Mouse (Mus musculus) midbrain, embryonic 10.5 days (tissue): ENCODE results near the gene Primpol. TPM values are rescaled to one million over a fixed set of nuclear protein-coding genes. Genes with fewer than 3 reads are reported as not detected.

Experiments
- DNase-seq: peaks from one replicate; pipeline ENCODE4 v3.0.0-alpha.2; 2017; ENCODE audit warnings: low spot score
- H3K27ac ChIP-seq: fragments of 300-500 bp; sonication (generic); replicated peaks from 2 replicates; pipeline ENCODE4 v1.5.1; 2016; ENCODE audit warnings: mild to moderate bottlenecking
- H3K27me3 ChIP-seq: fragments of 300-500 bp; sonication (generic); 2 replicates; pipeline ENCODE4 v1.6.1; 2016; ENCODE audit warnings: low read depth, mild to moderate bottlenecking; ENCODE audit not compliant: poor library complexity, severe bottlenecking
- H3K36me3 ChIP-seq: fragments of 300-500 bp; sonication (generic); 2 replicates; pipeline ENCODE4 v1.6.1; 2016; ENCODE audit warnings: mild to moderate bottlenecking, moderate library complexity
- H3K4me1 ChIP-seq: fragments of 300-500 bp; sonication (generic); 2 replicates; pipeline ENCODE4 v1.6.1; 2016
- H3K4me3 ChIP-seq: fragments of 300-500 bp; sonication (generic); 2 replicates; pipeline ENCODE4 v1.5.1; 2016; ENCODE audit warnings: mild to moderate bottlenecking, moderate library complexity
- H3K9me3 ChIP-seq: fragments of 300-500 bp; sonication (generic); replicated peaks from 2 replicates; pipeline ENCODE4 v1.6.1; 2016; ENCODE audit warnings: mild to moderate bottlenecking
- WGBS: fragments of 180-500 bp; shearing (Covaris S2); methylation state at CpG from one replicate; pipeline ENCODE4 v1.1.7; 2016; 5-methylcytosine and 5-hydroxymethylcytosine counted together
- polyA plus RNA-seq: library from polyadenylated mRNA; unstranded; fragments of >200 nt; fragmentation: Nextera tagmentation; extraction: Ambion mirVana; gene quantifications from 2 replicates; pipeline ENCODE4 v1.2.1, GENCODE M21; 2016

Primpol gene
- 8.9 and 9.4 TPM in 2 replicates for polyA plus RNA-seq

DNA sequence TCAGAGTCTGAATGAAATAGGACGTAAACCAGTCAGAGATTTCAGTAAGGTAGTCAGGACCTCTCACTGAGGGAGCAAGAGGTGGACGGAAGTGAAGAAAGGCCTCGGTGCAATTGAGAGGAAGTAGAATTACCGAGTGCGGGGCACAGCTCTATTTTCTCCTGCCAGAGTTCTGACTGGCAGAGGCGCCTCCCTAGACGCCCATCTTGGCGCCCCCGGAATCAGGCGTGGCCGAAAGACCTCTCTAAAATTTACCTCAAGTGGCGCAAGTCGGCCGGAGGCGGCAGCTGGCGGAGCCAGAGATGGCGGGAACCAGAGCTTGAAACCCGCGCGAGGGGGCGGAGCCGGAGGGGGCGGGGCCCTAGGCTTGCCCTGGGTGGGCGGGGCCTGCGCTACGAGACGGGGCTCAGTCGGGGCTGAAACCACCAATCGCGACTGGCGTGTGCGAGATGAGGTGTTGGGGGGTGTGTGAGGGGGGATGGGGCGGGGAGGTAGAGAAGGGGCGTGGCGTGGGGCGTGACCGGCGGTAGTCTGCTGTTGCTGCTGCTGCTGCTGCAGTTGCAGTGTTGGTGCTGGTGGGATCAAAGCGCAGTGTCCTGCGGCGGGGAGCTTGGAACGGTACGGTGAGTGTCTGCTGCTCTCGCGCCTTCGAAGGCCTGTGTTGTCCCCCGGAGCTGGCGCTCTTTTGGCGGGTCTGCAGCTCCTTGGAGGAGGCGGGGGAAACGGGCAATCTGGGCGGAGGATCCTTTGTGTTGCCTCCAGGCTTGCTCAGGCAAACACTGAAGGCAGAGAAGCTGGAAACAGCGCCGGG lies at the start of gene Primpol, which contains the start of gene Casp3:
TSS of gene Primpol (minus strand) at position 334 of the 811 bp plus-strand sequence.
TSS of gene Casp3 (plus strand) at position 413 of the 811 bp plus-strand sequence.
- H3K36me3 ChIP-seq = 0 out of 2 replicates have a peak, but pooled peaks cover 2% of the 10 kb centered on the region
- peaks cover 30% of the 10 kb centered on the region for H3K4me1 ChIP-seq
- DNase-seq = peak; percentile 98
- H3K4me3 ChIP-seq = peak within 1 kb of the TSS; percentile 82
- H3K9me3 ChIP-seq = no peaks in the 10 kb centered on the region
- WGBS = under 1% methylated on average over 54 of the region's 54 CpGs
- H3K27me3 ChIP-seq = no peaks in the 10 kb centered on the region
- H3K27ac ChIP-seq = peak within 1 kb of the TSS; percentile 94

DNA sequence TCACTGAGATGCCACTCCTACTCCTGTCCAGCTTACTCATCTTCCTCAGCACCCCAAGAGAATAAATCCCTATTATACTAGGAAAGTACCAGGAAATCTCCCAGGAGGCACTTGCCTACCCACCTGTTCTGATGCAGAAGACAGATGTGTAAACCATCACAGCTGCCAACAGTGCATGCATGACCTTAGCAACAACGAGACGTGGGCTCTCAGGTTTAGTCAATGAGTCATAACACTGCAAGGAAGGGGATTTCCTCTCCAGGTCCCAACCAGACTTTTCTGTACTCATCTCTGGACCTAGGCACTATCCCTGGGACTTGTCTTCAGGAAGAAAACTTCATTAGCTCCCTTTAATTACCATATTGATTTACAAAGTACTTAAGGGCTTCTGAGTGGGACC lies 38.9 kb upstream of the Primpol start:
- no peak overlapping the region for H3K4me3 ChIP-seq
- 78% methylated on average over 2 of the region's 2 CpGs for WGBS
- H3K27me3 ChIP-seq = no peaks in the 10 kb centered on the region
- no peaks in the 10 kb centered on the region for H3K9me3 ChIP-seq
- H3K4me1 ChIP-seq = no peaks in the 10 kb centered on the region
- no peak for DNase-seq
- no peak overlapping the region for H3K27ac ChIP-seq
- no peaks in the 10 kb centered on the region for H3K36me3 ChIP-seq

DNA sequence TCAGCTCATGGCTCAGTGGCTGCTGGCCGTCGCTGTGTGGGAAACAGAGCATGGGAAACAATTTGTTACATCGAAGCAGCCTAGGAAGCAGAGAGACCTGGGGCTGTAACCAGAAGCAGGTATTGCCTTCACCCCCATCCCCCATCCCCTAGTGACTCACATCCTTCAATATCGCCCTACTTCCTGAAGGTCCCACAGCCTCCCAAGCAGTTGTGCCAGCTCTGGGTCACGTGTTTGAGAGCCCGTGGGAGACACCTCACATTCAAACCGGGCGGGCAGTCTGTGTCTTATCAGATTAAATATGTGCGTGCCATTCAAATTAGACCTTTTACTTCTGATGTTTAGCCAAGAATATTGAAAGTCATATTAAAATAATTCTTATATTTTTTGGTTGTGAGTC lies 34.9 kb upstream of the Primpol start:
- H3K36me3 ChIP-seq = no peaks in the 10 kb centered on the region
- 86% methylated on average over 9 of the region's 9 CpGs for WGBS
- no peak overlapping the region for H3K4me3 ChIP-seq
- no peaks in the 10 kb centered on the region for H3K9me3 ChIP-seq
- no peak for DNase-seq
- H3K27me3 ChIP-seq = no peaks in the 10 kb centered on the region
- no peaks in the 10 kb centered on the region for H3K4me1 ChIP-seq
- H3K27ac ChIP-seq = no peak overlapping the region

DNA sequence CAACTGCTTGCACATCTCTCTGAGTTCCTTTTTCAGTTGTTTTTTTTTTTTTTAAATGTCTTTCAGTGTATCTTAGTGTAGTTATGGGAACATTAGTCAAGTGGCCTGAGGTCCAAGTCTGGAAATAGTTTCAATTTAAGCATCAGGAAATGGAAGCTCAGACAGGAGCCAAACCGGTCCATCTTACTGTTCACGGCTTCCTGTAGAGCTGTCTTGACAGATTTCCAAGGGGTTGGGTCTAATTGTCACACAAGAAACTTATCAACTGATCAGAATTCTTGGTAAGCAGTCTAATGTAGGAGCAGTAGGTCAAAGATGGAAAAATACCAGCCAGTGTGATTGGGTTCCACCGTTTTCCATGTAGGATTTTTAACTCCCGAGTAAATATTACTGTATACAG lies 31.4 kb upstream of the Primpol start:
- Histone ChIP-seq H3K9me3 (no peaks in the 10 kb centered on the region), H3K36me3 (no peaks in the 10 kb centered on the region), H3K27ac (no peak overlapping the region), H3K4me3 (no peak overlapping the region), H3K27me3 (no peaks in the 10 kb centered on the region), H3K4me1 (no peaks in the 10 kb centered on the region)
- DNase-seq = no peak
- 89% methylated on average over 4 of the region's 4 CpGs for WGBS

DNA sequence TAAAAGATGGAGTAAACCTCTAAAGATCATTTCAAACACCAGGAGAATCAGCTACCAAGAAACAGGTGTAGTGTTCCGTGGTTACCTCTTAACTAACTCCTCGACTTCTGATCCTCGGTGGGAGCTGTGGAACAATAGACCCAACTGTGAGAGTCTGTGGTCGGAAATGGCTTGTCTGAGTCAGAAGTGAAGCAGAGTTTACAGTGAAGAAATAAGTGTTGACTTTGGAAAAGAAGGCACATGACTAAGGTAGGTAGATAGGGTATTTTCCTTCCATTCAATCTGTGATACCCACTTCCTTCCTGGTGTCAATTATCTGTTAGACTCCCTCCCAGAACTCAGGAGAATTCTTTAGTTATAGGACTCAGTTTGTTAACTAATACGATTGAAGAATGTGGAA lies 24.3 kb upstream of the Primpol start:
- Histone ChIP-seq H3K4me1 (no peaks in the 10 kb centered on the region), H3K27me3 (no peaks in the 10 kb centered on the region), H3K4me3 (no peak overlapping the region), H3K9me3 (no peaks in the 10 kb centered on the region), H3K27ac (no peak overlapping the region), H3K36me3 (peaks cover 60% of the 10 kb centered on the region)
- 89% methylated on average over 5 of the region's 5 CpGs for WGBS
- no peak for DNase-seq

DNA sequence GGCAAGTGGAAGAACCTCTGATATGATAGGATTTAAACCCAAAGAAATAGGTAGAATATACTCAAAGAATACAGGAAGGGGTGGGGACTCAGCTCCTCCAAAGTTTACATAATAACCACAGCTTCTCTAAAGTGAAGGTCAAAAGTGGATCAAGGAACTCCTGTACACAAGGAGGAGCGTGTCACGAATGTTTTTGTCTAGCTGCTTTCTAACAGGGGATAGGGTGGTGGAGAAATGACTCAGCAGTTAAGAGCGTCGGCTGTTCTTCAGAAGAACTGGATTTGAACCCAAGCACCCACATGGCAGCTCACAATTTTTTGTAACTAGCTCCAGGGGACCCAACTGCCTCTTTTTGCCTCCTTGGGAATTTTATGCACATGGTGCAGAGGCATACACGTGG lies 22.8 kb upstream of the Primpol start:
- no peaks in the 10 kb centered on the region for H3K27me3 ChIP-seq
- H3K27ac ChIP-seq = no peak overlapping the region
- no peaks in the 10 kb centered on the region for H3K4me1 ChIP-seq
- H3K9me3 ChIP-seq = no peaks in the 10 kb centered on the region
- no peak for DNase-seq
- 85% methylated on average over 5 of the region's 5 CpGs for WGBS
- no peak overlapping the region for H3K4me3 ChIP-seq
- H3K36me3 ChIP-seq = peaks cover 74% of the 10 kb centered on the region

DNA sequence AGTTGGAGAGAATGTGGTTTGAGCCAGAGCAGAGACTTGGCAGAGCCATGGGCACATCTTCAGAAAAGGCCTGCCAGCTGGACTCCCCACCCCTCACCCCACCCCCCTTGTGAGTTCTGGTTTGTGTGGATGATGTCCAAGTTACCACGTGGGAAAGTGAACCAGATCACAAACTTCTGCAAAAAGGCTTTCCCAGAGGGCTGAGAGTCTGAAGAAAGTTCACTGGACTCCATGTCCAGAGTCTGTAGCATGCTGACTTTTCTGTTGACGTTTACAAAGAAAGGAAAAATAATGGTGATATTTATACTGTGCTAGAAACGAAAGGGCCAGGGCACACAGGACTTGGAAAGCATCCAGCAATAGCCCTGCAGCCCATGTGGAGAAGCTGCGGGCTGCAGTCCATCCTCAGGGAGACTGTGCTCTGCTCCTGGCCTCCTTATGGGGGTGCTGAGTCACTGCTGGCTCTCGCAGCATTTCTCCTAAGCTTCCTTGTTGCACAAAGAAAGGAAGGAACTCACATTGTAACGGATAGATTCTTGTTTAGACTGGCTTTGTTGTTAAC lies 22.1 kb upstream of the Primpol start:
- H3K4me1 ChIP-seq = no peaks in the 10 kb centered on the region
- no peak overlapping the region for H3K4me3 ChIP-seq
- no peaks in the 10 kb centered on the region for H3K27me3 ChIP-seq
- no peaks in the 10 kb centered on the region for H3K9me3 ChIP-seq
- WGBS = 72% methylated on average over 6 of the region's 6 CpGs
- H3K36me3 ChIP-seq = peaks cover 82% of the 10 kb centered on the region
- no peak overlapping the region for H3K27ac ChIP-seq
- no peak for DNase-seq

DNA sequence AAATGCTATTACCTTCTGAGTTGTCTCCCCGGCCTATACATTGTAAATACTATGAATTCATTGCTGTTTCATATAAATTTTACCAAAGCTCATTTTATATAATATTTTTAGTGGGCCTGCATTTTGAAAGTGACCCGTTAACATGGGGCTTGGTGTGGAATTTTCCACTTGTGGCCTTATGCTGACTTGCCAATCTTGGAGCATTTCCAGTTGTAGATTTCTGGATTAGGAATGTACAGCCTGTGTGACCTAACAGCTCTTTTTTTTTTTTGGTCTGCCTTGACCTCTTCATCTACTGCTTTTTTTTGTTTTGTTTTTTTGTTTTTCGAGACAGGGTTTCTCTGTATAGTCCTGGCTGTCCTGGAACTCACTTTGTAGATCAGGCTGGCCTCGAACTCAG lies 13.9 kb upstream of the Primpol start:
- 95% methylated on average over 4 of the region's 4 CpGs for WGBS
- H3K9me3 ChIP-seq = no peaks in the 10 kb centered on the region
- no peaks in the 10 kb centered on the region for H3K4me1 ChIP-seq
- peaks cover 73% of the 10 kb centered on the region for H3K36me3 ChIP-seq
- no peak overlapping the region for H3K27ac ChIP-seq
- DNase-seq = no peak
- H3K4me3 ChIP-seq = no peak overlapping the region
- H3K27me3 ChIP-seq = no peaks in the 10 kb centered on the region

DNA sequence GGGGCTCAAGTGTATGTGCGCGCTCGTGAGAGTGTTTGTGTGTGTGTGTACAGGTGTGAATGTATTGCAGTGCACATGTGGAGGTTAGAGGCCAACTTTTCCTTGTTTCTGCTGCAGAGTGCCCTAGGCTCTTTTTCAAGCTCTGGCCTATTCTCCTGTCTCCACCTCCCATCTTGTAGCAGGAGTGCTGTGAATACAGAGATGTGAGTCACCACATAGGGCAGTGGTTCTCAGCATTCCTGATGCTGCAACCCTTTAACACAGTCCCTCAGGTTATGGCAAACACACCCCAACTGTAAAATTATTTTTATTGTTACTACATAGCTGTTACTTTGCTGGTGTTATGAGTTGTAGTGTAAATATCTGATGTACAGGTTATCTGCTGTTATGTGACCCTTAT lies 13.4 kb upstream of the Primpol start:
- Histone ChIP-seq H3K4me1 (no peaks in the 10 kb centered on the region), H3K36me3 (peaks cover 68% of the 10 kb centered on the region), H3K4me3 (no peak overlapping the region), H3K9me3 (no peaks in the 10 kb centered on the region), H3K27ac (no peak overlapping the region), H3K27me3 (no peaks in the 10 kb centered on the region)
- no peak for DNase-seq
- WGBS = 96% methylated on average over 3 of the region's 3 CpGs

DNA sequence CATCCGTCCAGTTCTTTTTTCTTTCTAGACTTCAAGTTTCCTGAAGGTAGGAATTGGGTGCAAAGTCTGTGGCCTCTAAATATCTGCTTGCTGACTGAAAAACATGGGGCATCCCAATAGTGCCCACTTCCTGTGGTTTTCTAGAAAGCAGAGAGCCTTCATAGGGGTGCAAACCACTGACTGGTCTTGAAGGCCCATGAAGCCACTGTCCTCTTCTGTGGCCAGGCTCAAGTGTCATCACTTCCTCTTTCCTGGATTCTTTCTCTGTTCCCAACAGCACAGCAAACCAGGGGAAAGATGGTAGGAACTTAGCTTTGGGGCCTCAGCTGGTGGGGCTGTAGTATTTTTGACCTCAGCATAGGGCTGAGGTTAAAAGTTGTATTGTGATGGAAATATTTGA lies 11.6 kb upstream of the Primpol start:
- Histone ChIP-seq H3K4me1 (no peaks in the 10 kb centered on the region), H3K27me3 (no peaks in the 10 kb centered on the region), H3K4me3 (no peak overlapping the region), H3K36me3 (peaks cover 54% of the 10 kb centered on the region), H3K9me3 (no peaks in the 10 kb centered on the region), H3K27ac (no peak overlapping the region)
- no peak for DNase-seq
- 93% methylated on average over 1 of the region's 1 CpGs for WGBS

DNA sequence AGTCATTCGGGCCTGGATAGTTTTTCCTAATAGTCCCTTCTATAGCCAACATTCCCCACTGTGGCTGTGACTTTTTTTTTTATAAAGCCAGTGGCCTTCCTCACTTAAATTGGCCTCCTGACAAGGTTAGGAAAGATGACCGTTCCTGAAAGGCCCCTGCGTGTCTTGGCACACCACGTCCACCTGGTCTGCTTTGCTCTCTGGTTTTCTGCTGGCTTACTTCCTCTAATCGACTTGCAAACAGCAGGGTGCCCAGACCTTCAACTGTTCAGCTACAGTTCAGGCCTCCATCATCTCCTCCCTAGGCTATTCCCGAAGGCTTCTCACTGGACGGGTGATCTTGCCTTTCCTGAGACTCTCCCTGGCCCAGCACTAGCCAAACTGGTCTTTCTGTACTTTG lies 10.9 kb upstream of the Primpol start:
- H3K4me1 ChIP-seq = no peaks in the 10 kb centered on the region
- no peaks in the 10 kb centered on the region for H3K9me3 ChIP-seq
- H3K36me3 ChIP-seq = peaks cover 48% of the 10 kb centered on the region
- H3K27me3 ChIP-seq = no peaks in the 10 kb centered on the region
- H3K27ac ChIP-seq = no peak overlapping the region
- H3K4me3 ChIP-seq = no peak overlapping the region
- no peak for DNase-seq
- 78% methylated on average over 7 of the region's 7 CpGs for WGBS

DNA sequence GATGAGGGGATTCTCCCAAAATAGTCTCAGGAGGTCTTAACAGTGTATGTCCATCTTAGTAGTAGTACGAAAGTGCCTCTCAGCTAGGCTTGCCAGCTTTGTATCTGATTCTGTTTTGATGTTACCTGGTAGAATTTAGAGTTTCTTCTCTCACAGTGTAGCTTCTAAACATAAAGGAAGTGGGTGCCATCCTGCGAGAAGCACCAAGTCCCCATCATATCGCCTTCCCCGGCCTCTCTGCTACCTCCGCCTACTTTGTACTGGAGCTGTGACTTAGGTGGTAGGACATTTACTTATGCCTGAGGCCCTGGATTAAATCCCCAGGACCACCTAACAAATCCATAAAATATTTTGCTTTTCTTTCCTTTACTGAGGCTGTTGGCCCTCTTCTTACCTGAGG lies 9.6 kb upstream of the Primpol start:
- no peaks in the 10 kb centered on the region for H3K27me3 ChIP-seq
- no peak overlapping the region for H3K27ac ChIP-seq
- WGBS = 95% methylated on average over 5 of the region's 5 CpGs
- H3K4me3 ChIP-seq = no peak overlapping the region
- H3K36me3 ChIP-seq = peaks cover 39% of the 10 kb centered on the region
- no peak for DNase-seq
- H3K9me3 ChIP-seq = no peaks in the 10 kb centered on the region
- no peaks in the 10 kb centered on the region for H3K4me1 ChIP-seq

DNA sequence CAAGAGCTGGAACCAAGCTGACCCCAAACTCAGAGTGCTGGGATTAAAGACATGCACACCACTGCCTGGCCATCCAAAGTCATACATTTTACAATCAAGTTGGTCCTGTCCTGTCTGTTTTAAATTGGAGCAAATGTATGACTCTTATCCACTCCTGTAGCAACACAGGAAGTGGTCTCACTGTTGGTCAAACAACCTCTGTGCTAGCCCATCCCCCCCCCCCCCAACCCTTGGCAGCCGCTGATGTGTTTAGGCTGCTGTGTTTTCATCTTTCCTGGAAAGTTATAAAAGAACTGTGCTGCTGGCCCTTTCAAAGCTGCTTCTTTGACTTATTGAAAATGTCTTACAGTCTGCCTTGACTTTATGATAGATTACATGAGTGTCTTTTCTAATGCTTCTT lies 8.2 kb upstream of the Primpol start:
- Histone ChIP-seq H3K27me3 (no peaks in the 10 kb centered on the region), H3K36me3 (peaks cover 25% of the 10 kb centered on the region), H3K4me1 (no peaks in the 10 kb centered on the region; the same call in 1 of the 2 replicates), H3K27ac (no peak overlapping the region), H3K9me3 (no peaks in the 10 kb centered on the region), H3K4me3 (no peak overlapping the region)
- WGBS = 74% methylated on average over 1 of the region's 1 CpGs
- DNase-seq = no peak
